8 mouse cellular contexts compared by ENCODE assay signal in genomic region chr1:97661406-97662241, GRCm38 (mm10). TPM values are rescaled to one million over a fixed set of nuclear protein-coding genes. Genes with fewer than 3 reads are reported as not detected.
A peak's percentile ranks its signal among the peaks of the same experiment; 100 is the strongest.
DNase-seq lines count a peak whose midpoint lies in the region; ATAC-seq and TF ChIP-seq lines count a peak whose summit lies in the region.

Gene D1Ertd622e, minus strand, starts transcription at chr1:97662074.

- peak within 1 kb of the TSS; percentile 65 for H3K4me2 ChIP-seq in forebrain, embryonic 14.5 days (ENCODE audit: low read length)

- H3K36me3 ChIP-seq in ES-E14 (ENCODE audit: control insufficient read depth, insufficient read depth, low read length, poor library complexity, severe bottlenecking) = no peaks in the 10 kb centered on the region
- no peaks in the 10 kb centered on the region for H3K36me3 ChIP-seq in forebrain, embryonic 14.5 days (ENCODE audit: control insufficient read depth, insufficient read depth, low read length)

- no peaks in the 10 kb centered on the region for H3K27me3 ChIP-seq in forebrain, embryonic 14.5 days (replicated peaks; ENCODE audit: control insufficient read depth, insufficient read depth, low read length)

- in situ Hi-C loops in ES-E14 (cut with MboI; ENCODE audit: low sequenced_read_pairs in 2 of 2, unreplicated experiment in 2 of 2) = no loop called here

- peak within 1 kb of the TSS; percentile 83 for H3K9ac ChIP-seq in ES-E14 (ENCODE audit: insufficient read depth, low read depth, low read length, poor library complexity, severe bottlenecking)
- H3K9ac ChIP-seq in forebrain, embryonic 14.5 days (ENCODE audit: low read length) = peak within 1 kb of the TSS; percentile 92

- no peak for TF ChIP-seq CTCF in lung, adult 2 months (IDR thresholded peaks at IDR 0.05; ENCODE audit: insufficient read depth, low read length)

- H3K4me1 ChIP-seq in ES-E14 (ENCODE audit: control insufficient read depth in 2 of 2, insufficient read depth in 2 of 2, low read length in 2 of 2, poor library complexity in 1 of 2) = no peaks in the 10 kb centered on the region
- H3K4me1 ChIP-seq in forebrain, embryonic 14.5 days (ENCODE audit: control insufficient read depth, insufficient read depth, low read length) = peaks cover 23% of the 10 kb centered on the region
- peaks cover 14% of the 10 kb centered on the region for H3K4me1 ChIP-seq in lung, adult 2 months (ENCODE audit: control insufficient read depth, insufficient read depth, low read length)

- peak; percentile 39 for DNase-seq in ES-E14 (ENCODE audit: low read depth, low spot score)
- DNase-seq in forebrain, embryonic 14.5 days (ENCODE audit: low spot score) = peak; percentile 91
- peak; percentile 81 to 84 for DNase-seq in heart, postnatal 10 days
- no peak for DNase-seq in large intestine, adult 2 months (ENCODE audit: low read depth, low spot score)
- peak; percentile 78 for DNase-seq in lung, adult 2 months
- peak; percentile 67 for DNase-seq in testis, postnatal 14 days (ENCODE audit: low spot score)

- H3K27ac ChIP-seq in ES-E14 (ENCODE audit: insufficient read depth, low read depth, low read length, poor library complexity, severe bottlenecking) = no peak within 1 kb of the TSS
- peak within 1 kb of the TSS; percentile 98 for H3K27ac ChIP-seq in forebrain, embryonic 14.5 days (ENCODE audit: low read depth, low read length)

- peak; percentile 81 for ATAC-seq in cerebellum, adult (ENCODE audit: insufficient number of reproducible peaks, low FRiP score, low TSS enrichment)
- ATAC-seq in forebrain, embryonic 14.5 days = peak; percentile 94
- ATAC-seq in neutrophil, adult 5-6 weeks (ENCODE audit: extremely low read depth, insufficient number of reproducible peaks, low FRiP score, poor library complexity, severe bottlenecking) = peak; percentile 51

- intact Hi-C loops in heart, postnatal 10 days (cut with DNase I) = loop anchor here (5.0 kb wide), 1 partner anchor 111 kb away; the partner anchor contains the start of genes Gin1 and Ppip5k2

- peak within 1 kb of the TSS; percentile 82 to 99 for H3K4me3 ChIP-seq in ES-E14 (ENCODE audit: insufficient read depth in 1 of 2, low read depth in 1 of 2, low read length in 2 of 2, poor library complexity in 1 of 2, severe bottlenecking in 1 of 2)
- H3K4me3 ChIP-seq in forebrain, embryonic 14.5 days (ENCODE audit: low read depth, low read length) = peak within 1 kb of the TSS; percentile 93
- H3K4me3 ChIP-seq in lung, adult 2 months (replicated peaks; ENCODE audit: extremely low read depth, low read depth, low read length) = peak within 1 kb of the TSS; percentile 97

- TF ChIP-seq POLR2A in lung, adult 2 months (IDR thresholded peaks at IDR 0.05; ENCODE audit: borderline replicate concordance, extremely low read depth, low read depth, low read length) = peak; percentile 50; the same call in 1 of the 2 replicates

- under 1% methylated on average over 67 of the region's 106 CpGs for WGBS in forebrain, embryonic 14.5 days
- whole genome bisulfite sequencing in large intestine, adult 2 months = under 1% methylated on average over 106 of the region's 106 CpGs
- WGBS in lung, adult 2 months = under 1% methylated on average over 81 of the region's 106 CpGs

- no peaks in the 10 kb centered on the region for H3K9me3 ChIP-seq in ES-E14 (ENCODE audit: control insufficient read depth, insufficient read depth, low read depth, low read length)
- no peaks in the 10 kb centered on the region for H3K9me3 ChIP-seq in forebrain, embryonic 14.5 days (replicated peaks; ENCODE audit: control insufficient read depth, low read length)

TF ChIP-seq in ES-E14, 5 proteins besides CTCF, POLR2A, EP300 and RAD21:
- TF ChIP-seq ZNF384 (IDR thresholded peaks at IDR 0.05; ENCODE audit: low read depth, low read length) = no peak
- no peak for TF ChIP-seq HCFC1 (IDR thresholded peaks at IDR 0.05; ENCODE audit: borderline replicate concordance, insufficient read depth, low read length)
- TF ChIP-seq ZC3H11A (IDR thresholded peaks at IDR 0.05; ENCODE audit: borderline replicate concordance, low read depth, low read length) = no peak
- no peak for TF ChIP-seq CHD2 (IDR thresholded peaks at IDR 0.05; ENCODE audit: low read depth, low read length)
- TF ChIP-seq MAFK (IDR thresholded peaks at IDR 0.05; ENCODE audit: insufficient read depth, low read depth, low read length) = no peak

RNA-seq across cellular contexts. Expression of gene D1Ertd622e, which starts in this region (rescaled TPM):
- total RNA-seq in ES-E14 (2012; rRNA removed) = 2.2 and 2.7 TPM in 2 replicates
- polyA plus RNA-seq in forebrain, embryonic 14.5 days (2014; fragmentation: Nextera tagmentation; extraction: Ambion mirVana) = 61.2 and 66.7 TPM in 2 replicates
- 1 to 10 TPM; 6.9 to 7.4 TPM for total RNA-seq in heart, postnatal 10 days (2021)
- polyA plus RNA-seq in large intestine, adult 2 months (2012; rRNA removed) = 40.4 and 57.4 TPM in 2 replicates
- polyA plus RNA-seq in lung, adult 2 months (2012; rRNA removed) = 12.0 and 13.7 TPM in 2 replicates
- total RNA-seq in neutrophil, adult 5-6 weeks (2017) = 141 and 153 TPM in 2 replicates

Comparison
In these comparisons a context has a peak if more than half of its experiments do, and no peak if none do; other contexts are left out.
1. RNA of gene D1Ertd622e (total RNA-seq): 141 to 153 TPM in neutrophil, adult 5-6 weeks; 6.9 to 7.4 TPM in heart, postnatal 10 days and 2.2 to 2.7 TPM in ES-E14; every median in the first group is over 10 times any median in the second.
2. Peak in every context shown above with its lines, with median percentiles within 50 percentile points of each other: H3K4me3 ChIP-seq and ATAC-seq.